Mouse (Mus musculus): ENCODE data around the gene Pno1. TPM values are rescaled to one million over a fixed set of nuclear protein-coding genes. Genes with fewer than 3 reads are reported as not detected.
A peak's percentile ranks its signal among the peaks of the same experiment; 100 is the strongest.
"Not testable (repeated sequence)": the region's sequence is repeated elsewhere in the genome, so short reads cannot be mapped to it uniquely, and the experiment has no call there.

Pno1 gene
- total RNA-seq (2017), result 20.4 and 22.7 TPM in 2 replicates

DNA sequence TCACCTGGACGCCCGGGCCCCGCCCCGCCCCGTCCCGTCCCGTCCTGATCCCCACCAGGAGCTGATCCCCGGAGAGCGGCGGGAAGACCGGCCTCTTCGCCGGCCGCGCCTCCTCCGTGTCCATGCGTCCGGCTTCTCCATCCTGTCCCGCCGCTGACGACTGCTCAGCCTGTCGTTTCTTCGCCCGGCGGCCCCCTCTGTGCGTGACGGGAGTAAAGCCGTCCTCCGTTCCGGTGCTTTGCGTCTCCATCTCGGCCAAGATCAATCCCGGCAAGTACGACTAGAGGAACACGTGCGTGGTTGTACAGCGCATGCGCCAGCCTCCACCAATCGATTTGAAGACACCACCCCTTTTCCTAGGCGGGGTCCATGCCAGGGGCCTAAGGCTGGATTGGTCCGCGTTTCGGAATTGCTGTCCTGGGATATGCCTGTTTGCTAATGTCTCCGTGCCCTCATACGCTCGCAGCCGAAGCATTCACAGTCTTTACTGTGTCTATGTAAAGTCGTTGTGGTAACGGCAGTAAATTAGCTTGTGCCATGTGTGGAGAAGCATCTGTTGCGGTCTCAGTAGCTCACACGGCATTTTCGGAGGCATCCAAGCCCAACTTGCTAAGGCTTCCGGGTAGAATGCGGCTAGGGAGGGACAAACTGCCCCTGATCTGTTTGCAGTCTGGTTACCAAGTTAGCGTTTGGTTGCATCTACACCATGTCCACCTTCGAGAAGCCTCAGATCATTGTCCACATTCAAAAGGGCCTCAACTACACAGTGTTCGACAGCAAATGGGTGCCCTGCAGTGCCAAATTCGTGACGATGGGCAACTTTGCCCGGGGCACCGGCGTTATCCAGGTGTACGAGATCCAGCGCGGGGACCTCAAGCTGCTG is at the start of gene Pno1:
Pno1 (minus strand) TSS at position 311 of the 883 bp plus-strand sequence.
- ATAC-seq (ENCODE audit: extremely low read depth, insufficient number of reproducible peaks, low FRiP score, poor library complexity, severe bottlenecking), result peak; percentile 97

DNA sequence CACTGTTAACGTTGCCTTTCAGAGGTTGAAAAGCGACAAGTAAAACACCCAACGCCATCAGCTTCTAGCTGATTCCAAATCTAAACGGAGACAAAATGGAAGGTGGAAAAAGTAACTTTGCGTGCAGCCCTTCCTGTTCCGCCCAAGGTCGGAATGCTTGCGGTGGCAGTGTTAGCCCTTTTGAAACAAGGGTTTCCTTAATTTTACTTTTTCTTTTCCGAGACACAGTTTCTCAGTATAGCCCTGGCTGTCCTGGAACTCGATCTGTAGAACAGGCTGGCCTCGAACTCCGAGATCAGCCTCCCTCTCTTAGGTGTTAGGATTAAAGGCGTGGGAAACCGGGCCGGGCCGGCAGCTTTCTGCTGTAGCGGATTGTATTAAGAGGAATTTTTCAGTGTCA is 46.5 kb upstream of the Pno1 start:
- ATAC-seq (ENCODE audit: extremely low read depth, insufficient number of reproducible peaks, low FRiP score, poor library complexity, severe bottlenecking), result peak; percentile 34

DNA sequence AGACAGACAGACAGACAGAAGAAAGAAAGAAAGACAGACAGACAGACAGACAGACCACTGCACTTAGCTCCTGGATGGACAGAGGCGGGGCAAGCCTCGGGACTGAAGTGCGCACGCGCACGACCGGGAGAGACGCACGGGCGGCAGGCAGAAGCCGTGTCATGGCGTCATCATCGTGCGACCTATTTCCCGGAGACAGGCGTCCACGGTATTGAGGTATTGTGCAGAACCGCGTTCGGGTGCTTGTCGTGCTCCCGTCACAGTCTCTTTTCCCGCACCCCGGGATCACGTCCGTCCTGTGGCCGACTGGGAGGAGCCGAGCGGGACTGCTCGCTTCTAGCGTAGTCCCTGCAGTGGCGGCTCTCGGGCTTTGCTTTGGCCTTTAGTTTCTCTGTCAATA is 46.1 kb upstream of the Pno1 start, which contains the start of gene C1d:
C1d (plus strand) TSS at position 137 of the 400 bp plus-strand sequence.
- peak; percentile 94 for ATAC-seq (ENCODE audit: extremely low read depth, insufficient number of reproducible peaks, low FRiP score, poor library complexity, severe bottlenecking)

DNA sequence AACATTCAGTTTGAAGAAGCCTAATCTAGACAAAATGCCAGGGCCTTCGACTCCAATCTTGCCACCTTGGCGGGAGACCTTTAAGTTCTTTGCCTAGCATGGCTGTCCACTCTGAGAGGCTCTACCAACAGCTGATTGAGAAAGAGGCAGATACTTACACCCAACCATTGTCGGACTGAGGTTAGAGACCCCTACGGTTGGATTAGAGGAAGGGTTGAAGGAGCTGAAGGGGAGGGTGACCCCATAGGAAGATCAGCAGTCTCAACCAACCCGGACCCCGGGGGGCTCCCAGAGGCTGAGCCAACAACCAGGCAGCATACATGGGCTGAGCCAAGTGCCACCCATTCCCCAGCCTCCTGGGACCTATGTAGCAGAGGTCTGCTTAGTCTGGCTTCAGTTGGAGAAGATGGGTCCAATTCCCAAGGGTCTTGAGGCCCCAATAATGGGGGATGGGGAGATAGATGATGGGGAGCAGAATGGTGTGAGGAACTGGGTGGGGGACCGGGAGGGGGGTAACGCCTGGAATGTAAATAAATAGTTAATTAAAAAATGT is 45.5 kb upstream of the Pno1 start:
- ATAC-seq (ENCODE audit: extremely low read depth, insufficient number of reproducible peaks, low FRiP score, poor library complexity, severe bottlenecking), result no peak

DNA sequence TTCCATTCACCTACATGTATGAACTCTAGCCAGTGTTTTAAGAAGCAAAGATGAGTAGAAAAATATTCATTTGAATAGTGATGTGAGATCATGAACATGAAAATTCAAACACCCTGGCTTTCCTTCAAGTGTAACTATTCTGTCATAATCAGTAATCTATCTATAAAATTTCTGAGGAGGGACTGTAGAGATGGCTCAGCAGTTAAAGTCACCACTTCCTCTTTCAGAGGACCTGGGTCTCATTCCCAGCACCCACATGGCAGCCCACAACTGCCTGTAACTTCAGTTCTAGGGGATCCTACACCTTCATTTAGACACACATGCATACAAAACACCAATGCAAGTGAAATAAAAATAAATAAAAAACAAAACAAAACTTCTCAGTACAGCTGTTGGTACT is 37.3 kb upstream of the Pno1 start:
- ATAC-seq (ENCODE audit: extremely low read depth, insufficient number of reproducible peaks, low FRiP score, poor library complexity, severe bottlenecking), result no peak

DNA sequence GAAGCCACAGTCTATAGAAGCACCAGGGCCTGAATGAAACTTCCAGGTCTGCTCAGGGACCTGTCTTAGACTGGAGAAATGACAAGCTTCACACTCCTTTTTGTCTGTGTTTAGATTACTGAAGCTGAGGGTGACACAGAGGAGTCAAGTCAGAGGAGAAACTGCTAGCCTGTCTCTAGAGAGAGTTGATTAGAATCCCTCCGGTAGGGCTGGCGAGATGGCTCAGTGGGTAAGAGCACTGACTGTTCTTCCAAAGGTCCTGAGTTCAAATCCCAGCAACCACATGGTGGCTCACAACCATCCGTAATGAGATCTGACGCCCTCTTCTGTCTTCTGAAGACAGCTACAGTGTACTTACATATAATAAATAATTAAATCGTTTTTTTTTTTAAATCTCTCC is 27.2 kb upstream of the Pno1 start:
- ATAC-seq (ENCODE audit: extremely low read depth, insufficient number of reproducible peaks, low FRiP score, poor library complexity, severe bottlenecking), result not testable (repeated sequence)

DNA sequence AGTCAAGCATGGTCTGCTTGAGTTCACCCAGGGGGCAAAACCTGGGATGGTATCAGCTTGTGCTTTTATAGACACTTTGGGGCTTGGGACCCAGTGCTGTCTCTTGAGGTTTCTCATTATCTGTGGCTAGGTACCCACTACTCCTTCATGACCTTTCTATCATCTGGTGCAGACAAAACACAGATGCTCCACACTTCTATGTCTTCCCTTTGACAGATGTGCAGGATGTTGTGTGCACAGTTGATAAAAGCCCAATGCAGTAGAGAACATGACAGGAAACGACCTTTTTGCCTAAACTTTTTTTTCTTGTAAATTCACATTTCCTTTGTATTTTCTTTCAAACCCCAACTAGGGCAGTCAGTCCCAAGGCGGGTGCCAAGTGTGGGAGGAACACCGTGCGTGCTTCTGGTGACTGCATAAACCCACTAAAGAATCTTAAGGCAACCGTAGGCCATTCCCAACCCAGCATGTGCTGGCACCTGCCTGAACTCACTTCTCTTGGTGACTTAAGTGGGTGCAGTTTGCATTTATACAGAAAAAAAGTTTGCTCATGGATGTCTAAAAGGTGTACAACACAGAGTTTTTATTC is 25.2 kb upstream of the Pno1 start:
- no peak for ATAC-seq (ENCODE audit: extremely low read depth, insufficient number of reproducible peaks, low FRiP score, poor library complexity, severe bottlenecking)

DNA sequence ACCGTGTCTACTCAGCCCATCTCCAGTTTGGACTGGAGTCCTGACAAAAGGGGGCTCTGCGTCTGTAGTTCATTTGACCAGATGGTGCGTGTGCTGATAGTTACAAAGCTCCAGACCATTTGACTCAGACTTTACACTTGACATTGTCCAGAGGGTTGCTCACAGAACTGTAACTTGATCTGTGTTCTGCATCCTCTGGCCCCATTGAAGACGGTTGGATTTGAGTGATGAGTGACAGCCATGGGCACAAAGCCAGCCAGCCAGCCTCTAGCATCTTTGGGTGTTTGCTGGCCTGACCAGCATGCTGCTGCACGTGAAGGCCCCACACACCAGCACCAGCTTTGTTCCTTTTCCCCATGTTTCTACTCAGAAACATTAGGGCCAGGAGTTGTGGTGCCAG is 21.4 kb upstream of the Pno1 start:
- ATAC-seq (ENCODE audit: extremely low read depth, insufficient number of reproducible peaks, low FRiP score, poor library complexity, severe bottlenecking), result no peak

DNA sequence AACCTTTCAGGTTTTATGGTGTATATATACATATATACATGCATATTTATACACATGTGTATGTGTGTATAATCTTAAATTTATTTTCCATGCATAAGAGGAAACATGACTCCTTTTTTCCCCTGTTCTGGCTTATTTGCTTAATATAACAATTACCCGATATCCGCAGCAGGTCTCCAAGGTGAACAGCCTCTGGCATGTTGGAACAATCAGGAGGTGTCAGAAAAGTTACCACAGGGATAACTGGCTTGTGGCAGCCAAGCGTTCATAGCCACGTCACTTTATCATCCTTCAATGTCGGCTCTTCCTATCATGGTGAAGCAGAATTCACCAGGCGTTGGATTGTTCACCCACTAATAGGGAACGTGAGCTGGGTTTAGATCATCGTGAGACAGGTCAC is 9.8 kb upstream of the Pno1 start:
- ATAC-seq (ENCODE audit: extremely low read depth, insufficient number of reproducible peaks, low FRiP score, poor library complexity, severe bottlenecking), result 0 out of 2 replicates have a peak, but pooled peaks have one; percentile 46

DNA sequence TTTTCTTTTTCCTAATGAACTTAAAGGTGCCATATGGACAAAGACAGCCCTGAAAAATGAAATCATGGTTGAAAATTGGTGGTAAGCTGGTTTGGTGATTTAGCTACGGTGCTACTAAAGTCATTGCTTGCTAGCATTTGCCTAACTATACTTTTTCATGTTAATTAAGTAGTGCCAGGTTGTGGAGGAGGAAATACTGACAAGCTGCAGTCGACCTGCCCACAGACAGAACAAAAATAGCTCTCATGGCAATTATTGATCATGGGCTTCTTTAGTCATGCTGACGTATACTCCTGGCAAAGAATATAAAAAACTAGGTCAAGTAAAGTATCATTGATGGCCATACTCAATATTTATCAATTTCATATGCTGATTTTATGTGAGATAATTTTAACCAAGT is 4.1 kb upstream of the Pno1 start:
- ATAC-seq (ENCODE audit: extremely low read depth, insufficient number of reproducible peaks, low FRiP score, poor library complexity, severe bottlenecking), result no peak

DNA sequence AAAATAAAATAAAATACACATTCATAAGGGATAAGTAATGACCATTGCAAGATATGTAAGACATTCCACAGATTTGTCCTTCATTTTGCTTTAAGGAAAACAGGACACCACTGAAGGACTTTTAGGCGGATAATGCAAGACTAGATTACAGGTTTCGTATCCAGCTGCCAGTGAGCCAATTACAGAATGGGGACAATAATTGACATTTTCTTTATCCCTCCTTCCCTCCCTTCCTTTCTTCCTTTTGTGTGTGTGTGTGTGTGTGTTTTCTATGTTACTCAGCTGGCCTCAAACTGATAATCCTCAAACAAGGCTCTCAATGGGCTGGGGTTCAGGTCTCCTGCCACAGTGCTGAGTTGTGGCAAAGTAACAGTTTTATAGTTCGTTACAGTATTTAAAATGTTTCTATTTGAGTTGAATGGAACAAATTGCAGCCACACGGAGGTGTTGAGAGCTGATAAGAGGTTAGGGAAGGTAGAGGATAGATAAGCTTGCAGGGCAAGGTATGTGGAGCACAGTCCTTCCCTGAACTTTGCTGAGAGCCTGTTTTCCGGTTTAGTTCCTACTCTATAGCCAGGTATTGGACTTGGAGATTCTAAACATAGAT is 1.6 kb upstream of the Pno1 start:
- no peak for ATAC-seq (ENCODE audit: extremely low read depth, insufficient number of reproducible peaks, low FRiP score, poor library complexity, severe bottlenecking)

DNA sequence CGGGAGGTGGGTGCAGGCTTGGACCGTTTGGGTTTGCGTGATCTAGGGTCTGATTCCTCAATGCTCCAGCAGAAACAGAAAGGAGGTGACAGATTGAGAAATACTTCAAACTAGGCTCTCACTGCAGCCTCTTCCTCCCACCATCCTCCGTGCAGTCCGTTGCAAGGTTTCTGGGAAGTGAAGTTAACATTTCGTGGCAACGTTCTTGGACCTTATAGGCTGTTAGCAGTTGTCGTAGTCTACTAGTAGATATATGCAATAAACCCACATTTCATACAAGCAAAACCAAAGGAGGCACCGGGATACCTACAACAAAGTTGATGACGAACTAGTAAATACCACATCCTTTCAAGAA is 750 bp upstream of the Pno1 start:
- no peak for ATAC-seq (ENCODE audit: extremely low read depth, insufficient number of reproducible peaks, low FRiP score, poor library complexity, severe bottlenecking)

DNA sequence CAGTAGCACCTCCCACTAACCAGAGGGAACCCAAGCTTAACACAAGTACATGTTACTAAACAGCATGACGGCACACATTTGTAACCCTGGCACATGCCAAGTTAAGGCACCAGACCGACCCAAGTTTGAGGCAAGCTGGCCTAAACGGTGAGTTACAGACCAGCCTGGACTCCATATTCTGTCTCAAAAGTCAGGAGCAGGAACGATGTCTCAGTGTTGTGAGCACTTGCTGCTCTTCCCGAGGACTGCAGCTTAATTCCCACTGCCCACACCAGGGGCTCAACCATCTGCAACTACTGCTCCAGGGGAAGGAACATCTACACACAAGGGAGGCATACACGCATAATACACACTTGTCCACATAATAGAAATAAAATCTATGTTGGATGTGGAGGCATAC is 8.9 kb downstream of the Pno1 start:
- no peak for ATAC-seq (ENCODE audit: extremely low read depth, insufficient number of reproducible peaks, low FRiP score, poor library complexity, severe bottlenecking)

DNA sequence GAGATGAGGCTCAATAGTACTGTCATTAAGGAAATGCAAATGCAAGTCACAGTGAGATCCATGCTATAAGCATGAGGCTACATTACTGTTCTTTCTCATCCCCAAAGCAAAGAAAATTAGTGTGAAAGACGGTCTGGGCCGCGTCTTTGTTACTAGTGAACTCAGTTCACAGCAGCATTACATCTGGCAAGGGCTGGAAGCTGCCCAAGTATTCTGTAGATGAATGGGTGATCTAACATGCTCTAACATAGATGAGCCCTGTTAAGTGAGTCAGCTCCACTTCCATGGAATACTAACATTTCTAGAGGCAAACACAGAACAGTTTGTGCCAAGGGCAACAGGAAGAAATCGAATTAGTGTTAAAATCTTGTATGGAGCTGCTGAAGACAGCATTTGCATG is 10.4 kb downstream of the Pno1 start:
- ATAC-seq (ENCODE audit: extremely low read depth, insufficient number of reproducible peaks, low FRiP score, poor library complexity, severe bottlenecking), result no peak

DNA sequence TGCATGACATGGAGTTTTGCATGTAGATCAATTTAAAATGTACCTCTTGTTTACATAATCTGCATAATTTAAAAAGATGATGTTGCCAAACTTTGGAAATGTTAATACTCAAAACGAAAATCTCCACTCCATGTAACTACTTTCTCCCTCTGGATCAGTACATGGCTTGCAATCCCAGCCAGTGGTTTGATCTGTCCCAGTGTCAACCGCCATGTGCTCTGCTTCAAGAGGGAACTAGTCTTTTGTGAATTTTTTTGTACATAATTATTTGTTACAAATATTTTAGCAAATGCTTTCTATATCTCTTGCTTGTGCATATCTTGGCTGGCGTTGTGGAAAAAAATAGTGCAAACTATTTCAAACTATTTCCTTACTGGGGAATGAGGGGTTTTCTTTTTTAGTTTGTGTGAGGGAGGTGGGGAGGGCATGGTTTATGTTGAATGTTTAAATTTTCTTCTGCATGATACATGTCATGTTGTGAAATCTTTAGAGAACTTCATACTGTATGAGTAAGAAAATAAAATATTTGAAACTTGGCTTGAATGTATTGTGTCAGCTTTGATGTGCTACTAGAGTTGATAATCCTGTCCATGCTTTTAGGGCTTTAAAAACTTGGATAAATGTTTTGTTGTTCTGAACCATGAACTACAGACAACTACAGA is 11.4 kb downstream of the Pno1 start:
- no peak for ATAC-seq (ENCODE audit: extremely low read depth, insufficient number of reproducible peaks, low FRiP score, poor library complexity, severe bottlenecking)

DNA sequence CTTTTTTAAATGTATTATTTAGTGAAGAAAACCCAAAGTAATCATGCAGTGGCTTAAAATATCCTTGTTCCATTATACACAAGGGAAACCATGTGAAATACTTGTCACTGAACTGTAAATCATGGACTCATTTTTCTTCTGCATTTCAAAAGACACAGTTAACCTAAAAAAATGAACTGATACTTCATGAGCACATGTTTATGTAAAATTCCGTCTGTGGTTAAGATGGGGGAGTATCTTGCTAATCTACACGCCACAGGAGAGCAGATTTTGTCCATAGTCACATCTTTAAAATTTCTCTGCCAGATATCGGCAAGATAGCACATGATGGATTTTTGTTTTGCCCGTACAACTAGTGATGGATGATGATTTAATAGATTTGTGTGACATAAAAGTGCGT is 12.2 kb downstream of the Pno1 start:
- ATAC-seq (ENCODE audit: extremely low read depth, insufficient number of reproducible peaks, low FRiP score, poor library complexity, severe bottlenecking), result no peak

DNA sequence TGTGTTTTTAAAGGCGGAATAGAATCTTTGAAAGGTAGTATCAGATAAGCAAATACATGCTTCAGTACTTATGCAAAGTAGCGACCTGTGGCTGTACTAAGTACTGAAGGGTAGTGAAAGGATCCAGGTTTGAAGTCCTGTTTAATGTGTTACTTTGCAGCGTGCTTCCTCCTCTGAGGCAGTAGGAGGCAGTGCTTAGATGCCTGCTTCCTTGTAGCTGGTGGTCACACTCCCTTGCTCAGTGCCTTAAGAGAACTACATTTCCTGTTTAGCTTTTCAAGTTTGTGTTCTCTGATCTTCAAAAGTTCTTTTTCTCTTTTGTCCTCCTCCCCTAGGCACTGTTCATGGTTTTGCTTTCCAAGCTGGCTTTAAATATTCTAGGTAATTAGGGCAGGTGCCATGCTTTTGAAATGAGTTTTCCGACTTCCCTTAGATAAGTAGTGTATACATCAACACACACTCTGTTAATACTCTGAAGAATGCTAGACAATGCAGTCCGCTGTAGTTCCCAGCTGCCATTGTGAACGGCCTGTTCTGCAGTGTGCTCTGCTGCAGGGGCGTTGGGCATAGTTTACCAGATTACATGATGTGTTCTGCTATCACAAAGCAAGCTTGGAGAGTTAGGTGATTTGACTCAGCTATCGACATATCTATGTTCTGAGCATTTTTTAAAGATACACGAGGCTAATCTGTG is 19.1 kb downstream of the Pno1 start:
- peak; percentile 95 for ATAC-seq (ENCODE audit: extremely low read depth, insufficient number of reproducible peaks, low FRiP score, poor library complexity, severe bottlenecking)

DNA sequence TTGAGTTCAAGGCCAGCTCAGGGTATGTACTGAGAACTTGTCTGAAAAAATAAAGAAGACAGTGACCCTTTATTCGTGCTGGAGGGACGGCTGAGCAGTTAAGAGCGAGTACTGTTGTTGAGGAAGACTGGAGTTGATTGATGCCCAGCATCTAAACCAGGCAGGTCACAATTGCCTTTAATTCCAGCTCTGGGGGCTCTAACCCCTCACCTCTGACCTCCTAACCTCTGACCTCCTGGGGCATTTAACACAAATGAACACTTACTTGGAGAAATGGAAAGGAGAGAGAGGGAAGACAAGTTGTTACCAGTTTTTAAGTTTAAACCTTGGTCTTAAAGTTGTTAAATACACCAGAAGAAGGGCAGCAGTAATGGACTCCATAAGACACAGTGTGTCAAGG is 22.6 kb downstream of the Pno1 start:
- ATAC-seq (ENCODE audit: extremely low read depth, insufficient number of reproducible peaks, low FRiP score, poor library complexity, severe bottlenecking), result no peak

DNA sequence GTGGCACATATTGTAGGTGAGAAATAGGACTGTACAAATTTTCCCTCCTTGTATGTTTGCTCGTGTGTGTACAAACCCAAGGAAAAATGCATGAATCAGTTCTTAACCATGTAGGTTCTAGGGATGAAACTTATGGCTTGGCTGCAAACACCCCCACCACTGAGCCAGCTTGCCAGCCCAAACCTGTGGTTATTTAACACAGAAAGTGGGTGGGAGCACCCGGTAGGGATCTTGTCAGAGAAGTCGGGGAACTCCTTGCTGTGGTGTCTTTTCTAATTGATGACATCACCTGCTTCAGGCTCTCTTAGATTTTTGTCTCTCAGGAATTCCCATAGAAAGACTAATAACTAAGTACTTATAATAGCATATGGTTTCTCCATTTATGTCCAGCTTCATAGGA is 23.7 kb downstream of the Pno1 start:
- no peak for ATAC-seq (ENCODE audit: extremely low read depth, insufficient number of reproducible peaks, low FRiP score, poor library complexity, severe bottlenecking)
